Mouse (Mus musculus) CH12.LX (cell line): Measurements from ENCODE around the gene Pde11a.

ENCODE experiments used
- CHD2 ChIP-seq: IDR thresholded peaks from 2 replicates; pipeline ENCODE4 v1.6.1; 2011; ENCODE audit warnings: low read length, improper control_type of control experiment
- CTCF ChIP-seq, 2 experiments: IDR thresholded peaks in 1 of 2; conservative IDR thresholded peaks in 1 of 2; 2 replicates each; pipeline ENCODE4 v1.5.1; 2011 to 2012; ENCODE audit warnings: low read depth in 2 of 2, low read length in 2 of 2, improper control_type of control experiment in 1 of 2, inconsistent platforms in 1 of 2, mild to moderate bottlenecking in 1 of 2, moderate library complexity in 1 of 2
- E2F4 ChIP-seq: IDR thresholded peaks from 2 replicates; pipeline ENCODE4 v1.6.1; 2011; ENCODE audit warnings: low read depth, low read length, improper control_type of control experiment; ENCODE audit not compliant: insufficient replicate concordance
- EP300 ChIP-seq: IDR thresholded peaks from 2 replicates; pipeline ENCODE4 v1.6.1; 2011; ENCODE audit warnings: low read length, improper control_type of control experiment
- HCFC1 ChIP-seq: IDR thresholded peaks from 2 replicates; pipeline ENCODE4 v1.6.1; 2012; ENCODE audit warnings: low read depth, mild to moderate bottlenecking, inconsistent platforms, low read length, improper control_type of control experiment
- MAZ ChIP-seq: IDR thresholded peaks from 2 replicates; pipeline ENCODE4 v1.6.1; 2012; ENCODE audit warnings: low read depth, mild to moderate bottlenecking, inconsistent platforms, low read length, improper control_type of control experiment, moderate library complexity
- NELFE ChIP-seq: IDR thresholded peaks from 2 replicates; pipeline ENCODE4 v1.6.1; 2011; ENCODE audit warnings: low read depth, low read length, improper control_type of control experiment
- POLR2A ChIP-seq: IDR thresholded peaks from 2 replicates; pipeline ENCODE4 v1.6.1; 2011; ENCODE audit warnings: low read depth, mild to moderate bottlenecking, improper control_type of control experiment, low read length
- POLR2AphosphoS2 ChIP-seq: IDR thresholded peaks from 2 replicates; pipeline ENCODE4 v1.6.1; 2011; ENCODE audit warnings: low read depth, low read length, improper control_type of control experiment
- ZNF384 ChIP-seq: IDR thresholded peaks from 2 replicates; pipeline ENCODE4 v1.6.1; 2012; ENCODE audit warnings: low read depth, low read length, improper control_type of control experiment, inconsistent platforms

GRCm38 (mm10) chr2:76099726-76100347 lies 238.7 kb downstream of the Pde11a start:
- TF ChIP-seq EP300: no peak
- no peak for TF ChIP-seq HCFC1
- no peak for TF ChIP-seq CTCF (conservative IDR thresholded peaks at IDR 0.05 in 1 of 2, IDR thresholded peaks at IDR 0.05 in 1 of 2; ENCODE audit: low read depth in 2 of 2, low read length in 2 of 2)
- TF ChIP-seq MAZ: no peak
- TF ChIP-seq NELFE: no peak
- no peak for TF ChIP-seq CHD2
- no peak for TF ChIP-seq POLR2AphosphoS2
- TF ChIP-seq E2F4: no peak
- no peak for TF ChIP-seq POLR2A
- TF ChIP-seq ZNF384: no peak
